13 mouse cellular contexts compared by ENCODE assay signal in the genomic region with DNA sequence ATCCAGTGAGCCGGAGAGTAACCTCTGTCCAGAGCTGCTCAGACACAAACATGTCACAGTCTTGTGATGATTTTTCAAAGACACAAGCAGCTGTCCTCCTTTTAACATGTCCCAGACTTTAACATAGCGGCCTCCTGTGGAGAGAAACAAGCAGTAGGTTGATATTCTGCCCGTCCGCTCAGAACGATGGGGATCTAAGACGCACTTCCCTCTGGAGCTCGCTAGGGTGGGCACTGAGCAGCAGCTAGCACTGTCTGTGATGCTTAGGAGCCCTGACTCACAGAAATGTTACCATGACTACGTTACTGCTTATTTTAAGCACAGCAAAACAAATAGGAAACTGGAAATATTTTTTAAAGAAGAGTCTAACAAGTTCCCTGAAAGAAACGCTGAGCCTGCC. TPM values are rescaled to one million over a fixed set of nuclear protein-coding genes. Genes with fewer than 3 reads are reported as not detected.
DNase-seq lines count a peak whose midpoint lies in the region; ATAC-seq and TF ChIP-seq lines count a peak whose summit lies in the region.
"Had no signal": no experiment of that assay in that cellular context is flagged by ENCODE, and none has a peak within 500 bp of the region (broad histone marks: within the 10 kb centered on the region; RNA-seq: fewer than 3 reads in every experiment).

No protein-coding gene starts in this region.

- no peak overlapping the region for H3K27ac ChIP-seq in forebrain, postnatal 0 days (ENCODE audit: low read depth, low read length)
- H3K27ac ChIP-seq in forebrain, embryonic 12.5 days = no peak overlapping the region
- no peak overlapping the region for H3K27ac ChIP-seq in hindbrain, embryonic 11.5 days (ENCODE audit: low read depth, low read length)
- H3K27ac ChIP-seq: hindbrain, embryonic 14.5 days; neural tube, embryonic 12.5 days had no signal

- H3K4me2 ChIP-seq in forebrain, postnatal 0 days (ENCODE audit: low read depth) = no peak overlapping the region
- H3K4me2 ChIP-seq in forebrain, embryonic 12.5 days = no peak overlapping the region
- no peak overlapping the region for H3K4me2 ChIP-seq in hindbrain, embryonic 11.5 days (replicated peaks; ENCODE audit: low read depth, low read length)
- H3K4me2 ChIP-seq: hindbrain, embryonic 14.5 days; neural tube, embryonic 12.5 days had no signal

- DNase-seq in forebrain, postnatal 0 days = peak; percentile 30
- DNase-seq in ES-CJ7 (ENCODE audit: low read depth, low spot score) = peak; percentile 75
- peak; percentile 47 to 67 for DNase-seq in frontal cortex, postnatal 14 days (ENCODE audit: low spot score in 2 of 2)
- DNase-seq in left cerebral cortex, postnatal 10 days (ENCODE audit: extremely low spot score in 1 of 2, low spot score in 2 of 2) = peak; percentile 68 to 74
- DNase-seq in cerebellum, adult 9-11 months = no peak
- no peak for DNase-seq in hindbrain, embryonic 11.5 days (ENCODE audit: low spot score)
- no peak for DNase-seq in spleen, postnatal 4 days (ENCODE audit: low spot score in 2 of 2)
- DNase-seq: B cell, adult 2 months; gastrocnemius, postnatal 36 days had no signal

- H3K4me3 ChIP-seq in forebrain, postnatal 0 days (ENCODE audit: low read depth, low read length) = no peak overlapping the region
- H3K4me3 ChIP-seq in forebrain, embryonic 12.5 days (replicated peaks) = no peak overlapping the region
- no peak overlapping the region for H3K4me3 ChIP-seq in hindbrain, embryonic 11.5 days (ENCODE audit: low read depth, low read length)
- H3K4me3 ChIP-seq: neural tube, embryonic 12.5 days had no signal

- intact Hi-C loops in left cerebral cortex, postnatal 10 days (cut with DNase I) = no loop called here

- WGBS in forebrain, postnatal 0 days = 68% methylated on average over 9 of the region's 9 CpGs
- 74% methylated on average over 9 of the region's 9 CpGs for WGBS in forebrain, embryonic 12.5 days
- whole genome bisulfite sequencing in hindbrain, embryonic 11.5 days = 76% methylated on average over 9 of the region's 9 CpGs

- peak; percentile 86 for ATAC-seq in forebrain, postnatal 0 days
- no peak for ATAC-seq in forebrain, embryonic 12.5 days (ENCODE audit: low FRiP score)
- no peak for ATAC-seq in hindbrain, embryonic 11.5 days (ENCODE audit: low FRiP score)

- no peaks in the 10 kb centered on the region for H3K4me1 ChIP-seq in forebrain, postnatal 0 days (ENCODE audit: insufficient read depth)
- no peaks in the 10 kb centered on the region for H3K4me1 ChIP-seq in forebrain, embryonic 12.5 days
- no peaks in the 10 kb centered on the region for H3K4me1 ChIP-seq in hindbrain, embryonic 11.5 days (replicated peaks; ENCODE audit: control insufficient read depth, insufficient read depth, low read length)
- H3K4me1 ChIP-seq: neural tube, embryonic 12.5 days had no signal

- no peak overlapping the region for H3K9ac ChIP-seq in forebrain, postnatal 0 days
- no peak overlapping the region for H3K9ac ChIP-seq in forebrain, embryonic 12.5 days
- no peak overlapping the region for H3K9ac ChIP-seq in hindbrain, embryonic 11.5 days (ENCODE audit: low read depth, low read length)
- H3K9ac ChIP-seq: hindbrain, embryonic 14.5 days; neural tube, embryonic 12.5 days had no signal

- H3K27me3 ChIP-seq in forebrain, postnatal 0 days (ENCODE audit: insufficient read depth, low read length) = no peaks in the 10 kb centered on the region
- no peaks in the 10 kb centered on the region for H3K27me3 ChIP-seq in forebrain, embryonic 12.5 days
- H3K27me3 ChIP-seq in hindbrain, embryonic 11.5 days (ENCODE audit: control insufficient read depth, insufficient read depth, low read length) = no peaks in the 10 kb centered on the region
- H3K27me3 ChIP-seq: neural tube, embryonic 12.5 days had no signal

- TF ChIP-seq CTCF in forebrain, postnatal 0 days (IDR thresholded peaks at IDR 0.05; ENCODE audit: low read depth) = peak; percentile 53

- H3K9me3 ChIP-seq in forebrain, postnatal 0 days (ENCODE audit: low read length) = no peaks in the 10 kb centered on the region
- H3K9me3 ChIP-seq in forebrain, embryonic 12.5 days = no peaks in the 10 kb centered on the region
- H3K9me3 ChIP-seq in hindbrain, embryonic 11.5 days (ENCODE audit: control insufficient read depth, low read length) = no peaks in the 10 kb centered on the region
- H3K9me3 ChIP-seq: neural tube, embryonic 12.5 days had no signal

- peaks cover 70% of the 10 kb centered on the region for H3K36me3 ChIP-seq in forebrain, postnatal 0 days (ENCODE audit: insufficient read depth)
- H3K36me3 ChIP-seq in forebrain, embryonic 12.5 days (replicated peaks) = peaks cover 82% of the 10 kb centered on the region
- H3K36me3 ChIP-seq in hindbrain, embryonic 11.5 days (ENCODE audit: control insufficient read depth, insufficient read depth, low read length) = peaks cover 11% of the 10 kb centered on the region

RNA-seq across cellular contexts. Expression of a gene that starts 7.9 kb away (rescaled TPM):
- total RNA-seq in forebrain, postnatal 0 days (2014; rRNA removed) = 27.5 and 33.5 TPM in 2 replicates
- 16.5 and 22.0 TPM in 2 replicates for polyA plus RNA-seq in forebrain, postnatal 0 days (2015; fragmentation: Nextera tagmentation; extraction: Ambion mirVana)
- polyA plus RNA-seq in forebrain, embryonic 12.5 days (2016; fragmentation: Nextera tagmentation; extraction: Ambion mirVana) = 37.6 and 40.1 TPM in 2 replicates
- total RNA-seq in left cerebral cortex, postnatal 10 days (2021) = 10 to 100 TPM; 20.9 to 21.5 TPM
- polyA plus RNA-seq in hindbrain, embryonic 11.5 days (2014; fragmentation: Nextera tagmentation; extraction: Ambion mirVana) = 33.9 and 46.3 TPM in 2 replicates

RNA-seq across cellular contexts. Expression of a gene that starts 8.0 kb away (rescaled TPM):
- total RNA-seq in forebrain, postnatal 0 days (2014; rRNA removed) = 95.5 and 110 TPM in 2 replicates
- 81.6 and 85.9 TPM in 2 replicates for polyA plus RNA-seq in forebrain, postnatal 0 days (2015; fragmentation: Nextera tagmentation; extraction: Ambion mirVana)
- polyA plus RNA-seq in forebrain, embryonic 12.5 days (2016; fragmentation: Nextera tagmentation; extraction: Ambion mirVana) = 36.2 and 38.6 TPM in 2 replicates
- 10 to 100 TPM; 62.1 to 62.4 TPM for total RNA-seq in left cerebral cortex, postnatal 10 days (2021)
- polyA plus RNA-seq in hindbrain, embryonic 11.5 days (2014; fragmentation: Nextera tagmentation; extraction: Ambion mirVana) = 40.1 and 40.9 TPM in 2 replicates

RNA-seq across cellular contexts. Expression of a gene that starts 24.8 kb away (rescaled TPM):
- 1.0 TPM in 1 of 2 replicates, not detected in the other for total RNA-seq in forebrain, postnatal 0 days (2014; rRNA removed)
- polyA plus RNA-seq in forebrain, postnatal 0 days (2015; fragmentation: Nextera tagmentation; extraction: Ambion mirVana) = not detected in 2 replicates
- polyA plus RNA-seq in forebrain, embryonic 12.5 days (2016; fragmentation: Nextera tagmentation; extraction: Ambion mirVana) = not detected in 2 replicates
- total RNA-seq in left cerebral cortex, postnatal 10 days (2021) = not detected
- not detected in 2 replicates for polyA plus RNA-seq in hindbrain, embryonic 11.5 days (2014; fragmentation: Nextera tagmentation; extraction: Ambion mirVana)
- total RNA-seq: gastrocnemius, postnatal 36 days; layer of hippocampus, postnatal 25 days had no signal
- polyA plus RNA-seq: hindbrain, embryonic 14.5 days; neural tube, embryonic 12.5 days had no signal

RNA-seq across cellular contexts. Expression of a gene that starts 48.7 kb away (rescaled TPM):
- total RNA-seq in forebrain, postnatal 0 days (2014; rRNA removed) = 27.0 and 38.7 TPM in 2 replicates
- polyA plus RNA-seq in forebrain, postnatal 0 days (2015; fragmentation: Nextera tagmentation; extraction: Ambion mirVana) = 23.1 and 33.9 TPM in 2 replicates
- polyA plus RNA-seq in forebrain, embryonic 12.5 days (2016; fragmentation: Nextera tagmentation; extraction: Ambion mirVana) = 5.0 and 5.8 TPM in 2 replicates
- 10 to 100 TPM; 52.0 to 54.8 TPM for total RNA-seq in left cerebral cortex, postnatal 10 days (2021)
- 9.1 and 11.8 TPM in 2 replicates for polyA plus RNA-seq in hindbrain, embryonic 11.5 days (2014; fragmentation: Nextera tagmentation; extraction: Ambion mirVana)

Comparison
In these comparisons a context has a peak if more than half of its experiments do, and no peak if none do; other contexts are left out.
1. DNase-seq: peak in forebrain, postnatal 0 days (single experiment), ES-CJ7 (single experiment), frontal cortex, postnatal 14 days (2 of 2) and left cerebral cortex, postnatal 10 days (2 of 2); none in cerebellum, adult 9-11 months (single experiment), hindbrain, embryonic 11.5 days (single experiment) and spleen, postnatal 4 days (0 of 2).